Mouse (Mus musculus) hematopoietic stem cell, adult 5-6 weeks (primary cell): ENCODE measurements around the gene Gm4737. TPM values are rescaled to one million over a fixed set of nuclear protein-coding genes. Genes with fewer than 3 reads are reported as not detected.

Source experiments
- total RNA-seq: library from RNA; stranded (forward); fragments of 172-1452, 232-1000 nt; gene quantifications from 2 replicates; pipeline ENCODE4 v1.2.3, GENCODE M21; 2017

Gene Gm4737
- total RNA-seq, 1 experiment from 2014 or later: 16.2 TPM

Other genes with a start within 250 kb of the Gm4737 start
- gene Phldb2, start 201.5 kb downstream of the Gm4737 start, total RNA-seq: 3.8 and 4.3 TPM in 2 replicates
- gene Plcxd2, start 144.9 kb downstream of the Gm4737 start, total RNA-seq: 4.5 and 7.4 TPM in 2 replicates
- gene Cd96, start 34.8 kb downstream of the Gm4737 start, total RNA-seq: 28.0 and 35.6 TPM in 2 replicates